Mouse (Mus musculus) intestine, postnatal 0 days (tissue): ENCODE results near the gene Rasal1. TPM values are rescaled to one million over a fixed set of nuclear protein-coding genes. Genes with fewer than 3 reads are reported as not detected.
A peak's percentile ranks its signal among the peaks of the same experiment; 100 is the strongest.

ENCODE experiments used
- ATAC-seq: fragments of 200-750 bp; cut with Nextera tagmentation; 2 replicates; pipeline ENCODE4 v1.8.0; 2017; ENCODE audit warnings: mild to moderate bottlenecking, moderate TSS enrichment, moderate library complexity
- H3K27ac ChIP-seq: fragments of 300-500 bp; sonication (generic); 2 replicates; pipeline ENCODE4 v1.5.1; 2014; ENCODE audit warnings: mild to moderate bottlenecking, low read depth, low read length, moderate library complexity
- H3K27me3 ChIP-seq: fragments of 300-500 bp; sonication (generic); replicated peaks from 2 replicates; pipeline ENCODE4 v1.6.1; 2014; ENCODE audit warnings: low read length, mixed read lengths; ENCODE audit not compliant: control insufficient read depth, insufficient read depth
- H3K36me3 ChIP-seq: fragments of 300-500 bp; sonication (generic); 2 replicates; pipeline ENCODE4 v1.6.1; 2014; ENCODE audit warnings: mild to moderate bottlenecking, moderate library complexity; ENCODE audit not compliant: control insufficient read depth, insufficient read depth
- H3K4me1 ChIP-seq: fragments of 300-500 bp; sonication (generic); replicated peaks from 2 replicates; pipeline ENCODE4 v1.6.1; 2014; ENCODE audit warnings: antibody characterized with exemption, low read length, mixed read lengths; ENCODE audit not compliant: control insufficient read depth, insufficient read depth
- H3K4me2 ChIP-seq: fragments of 300-500 bp; sonication (generic); replicated peaks from 2 replicates; pipeline ENCODE4 v1.6.1; 2014; ENCODE audit warnings: low read depth, mild to moderate bottlenecking, moderate library complexity
- H3K4me3 ChIP-seq: fragments of 300-500 bp; sonication (generic); 2 replicates; pipeline ENCODE4 v1.5.1; 2014; ENCODE audit warnings: low read depth, low read length
- H3K9ac ChIP-seq: fragments of 300-500 bp; sonication (generic); 2 replicates; pipeline ENCODE4 v1.6.1; 2014; ENCODE audit warnings: mild to moderate bottlenecking, low read depth, low read length
- H3K9me3 ChIP-seq: fragments of 300-500 bp; sonication (generic); 2 replicates; pipeline ENCODE4 v1.6.1; 2016; ENCODE audit warnings: mixed run types; ENCODE audit not compliant: control insufficient read depth
- CTCF ChIP-seq: sonication (generic); IDR thresholded peaks from 2 replicates; pipeline ENCODE4 v1.5.1; 2016; ENCODE audit warnings: low read depth, mild to moderate bottlenecking, control low read depth, antibody characterized with exemption, moderate library complexity
- WGBS: fragments of 180-500 bp; shearing (Covaris S2); extraction: QIAGEN DNeasy Blood & Tissue Kit; methylation state at CpG from one replicate; pipeline ENCODE4 v1.1.7; 2014; 5-methylcytosine and 5-hydroxymethylcytosine counted together
- polyA plus RNA-seq: library from polyadenylated mRNA; unstranded; fragments of >200 nt; fragmentation: Nextera tagmentation; extraction: Ambion mirVana; gene quantifications from 2 replicates; pipeline ENCODE4 v1.2.1, GENCODE M21; 2015

Rasal1 gene
- polyA plus RNA-seq, 1 experiment from 2014 or later, result 5.1 TPM

DNA sequence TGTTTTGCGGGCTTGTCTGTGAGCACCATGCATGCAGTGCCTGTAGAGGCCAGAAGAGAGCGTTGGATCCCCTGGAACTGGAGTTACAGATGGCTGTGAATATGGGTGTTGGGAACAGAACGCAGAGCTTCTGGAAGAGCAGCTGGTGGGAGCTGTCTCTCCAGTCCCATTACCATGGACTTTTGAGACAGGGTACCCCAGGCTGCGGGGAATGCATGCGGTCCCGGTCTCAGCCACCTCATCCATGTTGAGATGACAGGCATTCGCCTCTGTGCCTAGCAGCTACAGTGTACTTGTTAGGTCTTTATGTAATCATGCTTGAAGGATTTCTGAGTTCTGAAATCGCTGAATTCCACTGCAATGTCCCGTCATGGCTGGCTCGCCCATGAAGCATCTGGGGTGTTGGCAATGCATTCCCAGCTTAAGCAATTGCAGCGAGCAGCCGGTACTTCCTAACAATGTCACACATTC lies 7.7 kb downstream of the Rasal1 start:
- WGBS, result 75% methylated on average over 12 of the region's 12 CpGs
- Histone ChIP-seq H3K9me3 (no peaks in the 10 kb centered on the region), H3K27ac (no peak overlapping the region), H3K27me3 (0 out of 2 replicates have a peak, but pooled peaks cover 4% of the 10 kb centered on the region), H3K4me2 (no peak overlapping the region), H3K4me3 (no peak overlapping the region), H3K9ac (no peak overlapping the region), H3K36me3 (no peaks in the 10 kb centered on the region), H3K4me1 (no peaks in the 10 kb centered on the region)
- TF ChIP-seq CTCF, result no peak
- ATAC-seq, result no peak

DNA sequence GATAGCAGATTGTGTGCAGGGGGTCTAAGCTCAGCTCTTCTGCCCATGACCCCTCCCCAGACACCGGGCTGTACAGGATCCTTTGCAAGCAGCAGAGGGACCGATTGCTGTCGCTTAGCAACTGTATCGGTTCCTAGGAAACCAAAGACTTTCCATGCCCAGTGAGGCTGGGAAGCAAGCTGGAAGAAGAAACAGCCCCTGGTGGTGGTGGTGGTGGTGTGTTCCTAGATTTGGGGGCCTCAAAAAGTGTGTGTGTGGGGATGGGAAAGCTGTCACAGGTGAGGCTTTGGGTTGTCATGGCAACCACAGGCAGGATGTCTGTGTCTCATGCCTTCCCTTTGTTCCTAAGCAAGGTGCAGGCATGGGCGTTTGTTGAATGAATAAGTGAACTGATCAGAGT lies 12.2 kb downstream of the Rasal1 start:
- WGBS, result 37% methylated on average over 5 of the region's 5 CpGs
- H3K9me3 ChIP-seq, result no peaks in the 10 kb centered on the region
- H3K9ac ChIP-seq, result no peak overlapping the region
- no peak overlapping the region for H3K4me2 ChIP-seq
- no peaks in the 10 kb centered on the region for H3K36me3 ChIP-seq
- H3K4me1 ChIP-seq, result no peaks in the 10 kb centered on the region
- 0 out of 2 replicates have a peak, but pooled peaks cover 6% of the 10 kb centered on the region for H3K27me3 ChIP-seq
- TF ChIP-seq CTCF, result no peak
- H3K4me3 ChIP-seq, result no peak overlapping the region
- no peak overlapping the region for H3K27ac ChIP-seq
- no peak for ATAC-seq

DNA sequence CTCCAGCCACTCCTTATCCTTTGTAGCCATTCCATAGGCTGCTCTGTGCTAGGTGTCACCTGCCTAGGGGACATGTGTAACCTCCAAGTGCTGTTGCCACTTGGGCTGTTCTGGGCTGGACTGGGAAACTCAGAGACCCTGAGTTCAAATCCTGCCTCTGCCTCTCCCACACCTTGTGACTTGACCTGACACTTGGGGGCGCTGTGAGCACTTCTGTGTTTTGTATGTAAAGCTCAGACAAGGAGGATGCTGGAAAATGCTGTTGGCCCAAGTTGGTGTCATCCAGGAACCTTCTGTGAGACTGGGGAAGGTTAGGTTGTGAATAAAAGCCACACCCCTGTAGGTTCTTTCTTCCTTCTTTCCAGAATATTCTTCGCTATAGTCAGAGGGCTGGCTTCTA lies 16.3 kb downstream of the Rasal1 start:
- Histone ChIP-seq H3K9ac (no peak overlapping the region), H3K27ac (no peak overlapping the region), H3K9me3 (no peaks in the 10 kb centered on the region), H3K4me2 (no peak overlapping the region), H3K4me3 (no peak overlapping the region), H3K4me1 (no peaks in the 10 kb centered on the region), H3K27me3 (0 out of 2 replicates have a peak, but pooled peaks cover 6% of the 10 kb centered on the region), H3K36me3 (no peaks in the 10 kb centered on the region)
- 0 out of 2 replicates have a peak, but pooled peaks have one; percentile 10 for TF ChIP-seq CTCF
- whole genome bisulfite sequencing, result 55% methylated on average over 2 of the region's 2 CpGs
- ATAC-seq, result no peak

DNA sequence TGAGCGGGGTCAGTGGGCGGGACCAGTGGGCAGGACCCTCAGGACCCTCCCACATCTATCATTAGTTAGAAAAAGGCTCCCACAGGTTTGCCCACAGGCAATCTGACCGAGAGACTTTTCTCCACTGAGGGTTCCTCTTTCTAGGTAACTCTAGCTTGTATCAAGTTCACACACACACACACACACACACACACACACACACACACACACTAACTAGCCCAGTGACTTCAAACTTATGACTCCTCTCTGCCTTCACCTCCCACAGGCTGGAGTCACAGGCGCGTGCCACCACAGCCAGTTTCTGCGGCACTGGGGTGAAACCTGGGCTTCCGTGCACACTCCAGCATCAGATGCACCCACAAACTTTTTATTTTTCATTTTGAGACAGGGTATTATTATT lies 20.1 kb downstream of the Rasal1 start:
- 75% methylated on average over 7 of the region's 7 CpGs for WGBS
- no peak for ATAC-seq
- no peak overlapping the region for H3K4me3 ChIP-seq
- no peak overlapping the region for H3K27ac ChIP-seq
- no peaks in the 10 kb centered on the region for H3K36me3 ChIP-seq
- TF ChIP-seq CTCF, result no peak
- no peaks in the 10 kb centered on the region for H3K9me3 ChIP-seq
- no peak overlapping the region for H3K9ac ChIP-seq
- no peaks in the 10 kb centered on the region for H3K4me1 ChIP-seq
- no peaks in the 10 kb centered on the region for H3K27me3 ChIP-seq
- H3K4me2 ChIP-seq, result no peak overlapping the region

DNA sequence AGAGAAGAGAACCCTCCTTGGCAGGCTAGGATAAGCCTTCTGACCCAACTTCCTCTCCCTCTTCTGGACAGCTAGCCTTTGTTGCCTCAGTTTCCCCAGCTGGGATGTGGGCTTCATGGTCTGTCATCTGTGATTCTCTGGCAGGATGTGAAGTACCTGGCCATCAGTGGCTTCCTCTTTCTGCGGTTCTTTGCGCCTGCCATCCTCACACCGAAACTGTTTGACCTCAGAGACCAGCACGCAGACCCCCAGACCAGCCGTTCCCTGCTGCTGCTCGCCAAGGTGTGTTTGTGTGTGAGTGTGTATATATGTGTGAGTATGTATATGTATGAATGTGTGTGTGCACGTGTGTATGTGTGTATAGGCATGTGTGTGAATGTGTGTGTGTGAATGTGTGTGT lies 21.5 kb downstream of the Rasal1 start:
- Histone ChIP-seq H3K4me2 (no peak overlapping the region), H3K27me3 (no peaks in the 10 kb centered on the region), H3K4me3 (no peak overlapping the region), H3K4me1 (no peaks in the 10 kb centered on the region), H3K27ac (no peak overlapping the region), H3K9me3 (no peaks in the 10 kb centered on the region), H3K9ac (no peak overlapping the region), H3K36me3 (no peaks in the 10 kb centered on the region)
- 82% methylated on average over 7 of the region's 7 CpGs for WGBS
- no peak for TF ChIP-seq CTCF
- ATAC-seq, result no peak

DNA sequence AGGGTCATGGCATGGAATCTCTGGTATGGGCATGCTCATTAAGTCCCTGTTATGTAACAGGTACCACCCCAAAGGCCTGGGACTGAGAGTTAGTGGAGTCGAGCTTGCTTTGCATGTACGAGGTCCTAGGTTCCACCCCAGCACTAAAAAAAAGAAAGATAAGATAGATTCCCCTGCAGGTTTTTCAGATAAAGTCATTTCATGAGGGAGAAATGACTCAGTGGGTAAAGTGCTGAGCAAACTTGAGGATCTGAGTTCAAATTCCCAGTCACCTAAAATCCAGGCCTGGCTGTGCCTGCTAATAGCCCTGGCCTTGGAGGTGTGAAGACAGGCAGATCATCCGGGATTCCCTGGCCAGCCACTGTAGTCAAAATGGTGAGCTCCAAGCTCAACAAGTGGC lies 23.3 kb downstream of the Rasal1 start:
- Histone ChIP-seq H3K9me3 (no peaks in the 10 kb centered on the region), H3K4me2 (no peak overlapping the region), H3K27ac (no peak overlapping the region), H3K4me3 (no peak overlapping the region), H3K36me3 (no peaks in the 10 kb centered on the region), H3K4me1 (no peaks in the 10 kb centered on the region), H3K9ac (no peak overlapping the region), H3K27me3 (no peaks in the 10 kb centered on the region)
- TF ChIP-seq CTCF, result no peak
- whole genome bisulfite sequencing, result 63% methylated on average over 3 of the region's 3 CpGs
- no peak for ATAC-seq

DNA sequence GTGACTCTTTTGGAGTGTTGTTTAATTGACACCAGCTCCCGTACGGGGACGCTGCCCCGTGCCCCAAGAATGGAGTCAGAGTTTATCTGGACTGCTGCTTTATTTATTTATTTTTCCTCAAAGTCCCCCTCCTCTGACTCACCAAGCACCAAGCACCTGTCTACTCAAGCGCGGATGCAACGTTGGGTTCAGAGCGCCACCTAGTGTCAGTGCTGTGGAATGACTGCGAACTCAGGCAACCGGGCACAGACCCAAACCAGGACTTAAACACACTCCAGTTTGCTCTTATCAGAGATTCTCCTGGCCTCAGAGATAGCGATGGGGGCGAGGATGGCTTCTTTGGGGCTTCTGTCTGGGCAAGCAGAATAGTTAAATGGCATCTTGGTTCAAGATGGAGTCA lies 25.0 kb downstream of the Rasal1 start:
- Histone ChIP-seq H3K4me1 (no peaks in the 10 kb centered on the region), H3K27me3 (no peaks in the 10 kb centered on the region), H3K9me3 (no peaks in the 10 kb centered on the region), H3K27ac (no peak overlapping the region), H3K4me3 (no peak overlapping the region), H3K36me3 (no peaks in the 10 kb centered on the region), H3K4me2 (no peak overlapping the region), H3K9ac (no peak overlapping the region)
- 6% methylated on average over 12 of the region's 12 CpGs for WGBS
- peak; percentile 90 for TF ChIP-seq CTCF
- ATAC-seq, result no peak
